Mouse (Mus musculus) bone marrow macrophage, adult 2 months (primary cell): ENCODE data around the gene Zfp445.

Experiments
- CTCF ChIP-seq: IDR thresholded peaks from 2 replicates; pipeline ENCODE4 v1.5.1; 2012; ENCODE audit warnings: low read depth, mild to moderate bottlenecking, low read length, moderate library complexity
- POLR2A ChIP-seq: IDR thresholded peaks from 2 replicates; pipeline ENCODE4 v1.6.1; 2012; ENCODE audit warnings: mild to moderate bottlenecking, low read depth, low read length, borderline replicate concordance

DNA sequence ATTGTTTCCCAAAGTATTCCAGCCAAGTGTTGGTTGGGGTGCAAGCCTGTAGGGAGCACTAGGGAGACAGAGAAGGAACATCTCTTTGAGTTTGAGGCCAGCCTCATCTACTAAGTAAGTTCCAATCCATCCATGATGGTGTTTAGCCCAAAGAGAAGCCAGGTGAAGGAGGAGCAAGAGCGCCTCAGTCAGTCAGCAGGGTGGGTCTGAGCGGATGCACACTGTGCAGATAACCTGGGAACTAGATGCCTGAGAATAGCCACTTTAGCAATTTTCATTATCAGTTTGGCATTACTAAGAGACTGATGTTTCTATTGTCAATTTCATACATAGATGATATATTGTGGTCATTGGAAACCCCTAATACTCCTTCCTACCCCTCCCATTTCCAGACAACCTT, 51.0 kb downstream of the Zfp445 start:
- TF ChIP-seq CTCF (no peak), POLR2A (no peak)
